Mouse (Mus musculus) right cerebral cortex, postnatal 36 days (tissue): ENCODE measurements around the gene Get4.

Source experiments
- DNase-seq, 2 experiments: peaks; one replicate each; pipeline ENCODE4 v3.0.0; 2022; ENCODE audit warnings: low spot score in 2 of 2, mixed read lengths in 1 of 2

Gene Get4

DNA sequence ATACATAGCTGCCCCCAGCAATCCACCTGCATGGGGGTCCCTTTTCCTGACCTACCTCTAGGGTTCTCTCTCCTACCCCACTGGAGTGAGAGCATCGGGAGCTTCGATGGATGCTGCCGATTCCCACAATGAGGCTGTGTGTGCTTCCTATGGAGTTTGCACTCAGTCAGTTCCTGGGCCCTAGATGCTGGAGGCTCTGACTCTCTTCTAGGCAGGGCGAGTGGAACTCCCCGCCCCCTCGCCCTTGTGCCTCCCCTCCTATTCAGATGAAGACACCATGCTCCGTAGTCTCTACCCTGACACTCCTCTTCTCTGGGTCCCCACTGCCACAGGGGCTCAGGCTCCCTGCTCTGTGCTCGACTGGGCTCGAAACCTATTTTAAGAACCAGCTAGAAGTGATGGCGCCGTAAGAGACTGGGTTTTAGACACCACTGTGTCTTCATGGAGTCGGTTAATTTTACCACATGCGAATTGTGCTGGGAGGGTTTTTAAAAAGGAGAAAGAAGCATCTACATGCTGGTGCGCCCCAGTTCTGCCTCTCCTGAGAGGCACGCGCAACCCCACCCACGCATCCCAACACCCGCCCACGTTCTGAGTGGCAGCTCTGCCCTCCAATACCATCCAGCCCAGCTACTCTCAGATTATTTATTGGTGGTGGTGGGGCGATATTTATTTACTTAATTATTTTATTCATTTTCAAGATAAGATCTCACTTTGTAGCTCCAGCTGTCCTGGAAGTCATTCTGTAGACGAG is 65.8 kb downstream of the Get4 start:
- peak; percentile 48 to 69 for DNase-seq
